Mouse (Mus musculus): ENCODE data around the gene Riok1. TPM values are rescaled to one million over a fixed set of nuclear protein-coding genes. Genes with fewer than 3 reads are reported as not detected.

The Riok1 gene
- total RNA-seq (2021), result 29.1 and 32.4 TPM in 2 replicates
- long read RNA-seq, experiment 1, transcript Riok1-201 (17 exons, 2,738 nt), result major isoform, 25 of 31 reads
- long read RNA-seq, experiment 1, partial matches to known transcripts, result 2 of 31 reads
- long read RNA-seq, experiment 1, other reads (novel, unspliced or antisense), result 3 of 31 reads
- long read RNA-seq, experiment 2, transcript Riok1-201 (17 exons, 2,738 nt), result major isoform, 23 of 28 reads
- long read RNA-seq, experiment 2, partial matches to known transcripts, result 1 of 28 reads
- long read RNA-seq, experiment 2, other reads (novel, unspliced or antisense), result 3 of 28 reads

GRCm38 (mm10) chr13:38036343-38037043 lies at the start of gene Riok1:
Gene Riok1 (plus strand): TSS chr13:38036995.
- DNase-seq, result peak; percentile 24

- no peak for DNase-seq
These were observed 47.1 kb upstream of the Riok1 start for GRCm38 (mm10) chr13:37989701-37990100.

GRCm38 (mm10) chr13:37992638-37993371 lies 44.0 kb upstream of the Riok1 start:
- peak; percentile 28 for DNase-seq

- no peak for DNase-seq
These were observed 43.5 kb upstream of the Riok1 start for GRCm38 (mm10) chr13:37993376-37993703.

GRCm38 (mm10) chr13:37993704-37994404 lies 42.9 kb upstream of the Riok1 start, which contains the start of gene Ssr1:
Gene Ssr1 (minus strand): TSS chr13:37994217.
- DNase-seq, result peak; percentile 99

- DNase-seq, result no peak
These were observed 42.4 kb upstream of the Riok1 start for GRCm38 (mm10) chr13:37994405-37994749.

GRCm38 (mm10) chr13:37999713-38000112 lies 37.1 kb upstream of the Riok1 start:
- DNase-seq, result no peak

- DNase-seq, result no peak
These were observed 34.3 kb upstream of the Riok1 start for GRCm38 (mm10) chr13:38002461-38002860.

- DNase-seq, result no peak
These were observed 28.8 kb upstream of the Riok1 start for GRCm38 (mm10) chr13:38007972-38008371.

GRCm38 (mm10) chr13:38009721-38010408 lies 26.9 kb upstream of the Riok1 start:
- DNase-seq, result no peak

- no peak for DNase-seq
These were observed 26.3 kb upstream of the Riok1 start for GRCm38 (mm10) chr13:38010444-38010910.

GRCm38 (mm10) chr13:38012436-38012835 lies 24.4 kb upstream of the Riok1 start:
- no peak for DNase-seq

GRCm38 (mm10) chr13:38015591-38015990 lies 21.2 kb upstream of the Riok1 start:
- DNase-seq, result no peak

GRCm38 (mm10) chr13:38018791-38019190 lies 18.0 kb upstream of the Riok1 start:
- no peak for DNase-seq

GRCm38 (mm10) chr13:38025874-38026273 lies 10.9 kb upstream of the Riok1 start:
- peak; percentile 27 for DNase-seq

GRCm38 (mm10) chr13:38027618-38028248 lies 9.1 kb upstream of the Riok1 start:
- DNase-seq, result no peak

GRCm38 (mm10) chr13:38028407-38028806 lies 8.4 kb upstream of the Riok1 start:
- no peak for DNase-seq

GRCm38 (mm10) chr13:38037044-38037687 lies 371 bp downstream of the Riok1 start, which contains the start of gene Cage1:
Gene Cage1 (minus strand): TSS chr13:38037069.
- DNase-seq, result peak; percentile 98

GRCm38 (mm10) chr13:38037811-38038210 lies 1.0 kb downstream of the Riok1 start:
- DNase-seq, result peak; percentile 60

GRCm38 (mm10) chr13:38049888-38050287 lies 13.1 kb downstream of the Riok1 start:
- DNase-seq, result no peak

GRCm38 (mm10) chr13:38062678-38063077 lies 25.9 kb downstream of the Riok1 start:
- no peak for DNase-seq
